Mouse (Mus musculus): ENCODE results near the gene Olfr552. TPM values are rescaled to one million over a fixed set of nuclear protein-coding genes. Genes with fewer than 3 reads are reported as not detected.

Gene Olfr552
- not detected in 2 replicates for polyA plus RNA-seq (2015; fragmentation: Nextera tagmentation; extraction: Ambion mirVana)

DNA sequence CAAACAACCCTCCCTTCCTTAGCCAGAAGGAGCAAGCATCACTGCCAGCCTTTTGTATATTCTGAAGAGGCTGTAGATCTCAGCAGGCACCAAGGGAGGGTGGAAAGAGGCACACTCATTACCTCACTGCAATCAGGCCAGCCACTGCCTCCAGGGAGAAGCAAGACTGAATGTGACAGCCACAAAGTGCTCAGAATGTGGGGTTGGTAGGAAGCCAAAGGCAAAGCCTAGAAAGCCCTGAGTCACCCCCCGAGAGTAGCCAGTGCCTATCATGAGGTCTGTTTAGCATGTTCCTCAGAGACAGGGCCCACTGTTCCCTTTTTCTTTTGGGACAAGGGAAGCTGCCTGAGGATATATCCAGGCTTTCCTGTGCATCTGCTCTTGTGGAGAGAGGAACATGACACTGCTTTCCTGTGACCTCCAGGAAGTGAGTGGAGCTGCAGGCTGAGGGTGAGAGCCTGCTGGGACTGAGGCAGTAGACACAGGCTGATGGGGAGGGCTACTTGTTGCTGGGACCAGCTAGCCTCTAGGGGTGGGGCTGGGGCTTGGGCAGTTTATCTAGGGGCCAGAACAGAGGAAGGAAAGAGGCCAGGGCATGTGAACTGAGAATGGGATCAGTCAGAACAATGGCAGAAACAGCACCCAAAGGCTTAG, at the start of gene Olfr552:
Olfr552 (plus strand) TSS at position 393 of the 654 bp plus-strand sequence.
- no peak for ATAC-seq (replicated peaks; ENCODE audit: low FRiP score)
- no peaks in the 10 kb centered on the region for H3K9me3 ChIP-seq (replicated peaks)
- no peak within 1 kb of the TSS for H3K4me3 ChIP-seq (replicated peaks)
- H3K36me3 ChIP-seq = no peaks in the 10 kb centered on the region
- no peaks in the 10 kb centered on the region for H3K4me1 ChIP-seq
- WGBS = 79% methylated on average over 1 of the region's 1 CpGs
- H3K27me3 ChIP-seq = no peaks in the 10 kb centered on the region
- no peak within 1 kb of the TSS for H3K27ac ChIP-seq
- H3K9ac ChIP-seq = no peak within 1 kb of the TSS
- H3K4me2 ChIP-seq = no peak within 1 kb of the TSS

DNA sequence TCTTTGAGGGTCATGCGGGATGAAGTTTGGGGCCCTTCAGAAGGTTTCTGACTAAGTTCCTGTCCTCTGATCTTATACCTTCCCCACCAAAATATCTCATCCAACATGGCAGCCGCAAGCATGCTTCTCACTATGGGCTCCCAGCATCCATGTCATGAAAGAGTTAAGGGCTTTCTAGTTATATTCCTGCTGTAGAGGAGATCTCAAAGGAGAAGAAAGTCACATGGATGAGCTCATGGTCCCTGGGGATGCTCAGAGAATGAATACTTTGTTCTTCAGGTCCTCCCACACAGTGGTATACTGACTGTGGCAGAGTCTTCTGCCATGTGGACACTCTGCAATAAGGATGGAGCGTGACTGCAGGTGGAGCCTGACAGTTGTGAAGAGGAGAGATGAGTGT, 48.0 kb upstream of the Olfr552 start, which contains the start of gene Olfr549:
Olfr549 (plus strand) TSS at position 301 of the 400 bp plus-strand sequence.
- Histone ChIP-seq H3K27me3 (no peaks in the 10 kb centered on the region), H3K27ac (no peak within 1 kb of the TSS), H3K9ac (no peak within 1 kb of the TSS), H3K9me3 (replicated peaks) (no peaks in the 10 kb centered on the region), H3K36me3 (no peaks in the 10 kb centered on the region), H3K4me3 (replicated peaks) (no peak within 1 kb of the TSS), H3K4me1 (no peaks in the 10 kb centered on the region), H3K4me2 (no peak within 1 kb of the TSS)
- ATAC-seq (replicated peaks; ENCODE audit: low FRiP score) = no peak
- WGBS = 92% methylated on average over 3 of the region's 3 CpGs

DNA sequence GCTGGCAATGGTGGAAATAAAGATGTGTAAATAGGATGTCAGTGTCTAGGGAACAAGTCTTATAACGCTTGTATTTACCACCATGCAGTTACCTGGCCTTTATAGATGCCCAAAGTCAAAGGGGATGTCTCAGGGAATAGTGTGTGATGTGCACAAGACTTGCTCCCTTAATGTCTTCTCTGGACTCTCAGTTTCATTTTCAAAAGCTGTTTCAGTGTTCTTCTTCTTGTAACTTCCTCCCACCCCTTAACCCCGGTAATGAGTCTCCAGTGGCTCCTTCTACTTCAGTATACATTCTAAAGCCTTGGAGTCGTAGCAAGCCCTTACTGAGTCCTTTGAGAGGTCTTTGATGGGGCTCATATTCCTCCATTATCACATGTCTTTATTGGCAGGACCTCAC, 44.3 kb upstream of the Olfr552 start:
- no peaks in the 10 kb centered on the region for H3K27me3 ChIP-seq
- no peak for ATAC-seq (replicated peaks; ENCODE audit: low FRiP score)
- 77% methylated on average over 3 of the region's 3 CpGs for WGBS
- H3K27ac ChIP-seq = no peak overlapping the region
- no peaks in the 10 kb centered on the region for H3K9me3 ChIP-seq (replicated peaks)
- H3K4me3 ChIP-seq (replicated peaks) = no peak overlapping the region
- no peak overlapping the region for H3K4me2 ChIP-seq
- no peaks in the 10 kb centered on the region for H3K4me1 ChIP-seq
- no peak overlapping the region for H3K9ac ChIP-seq
- H3K36me3 ChIP-seq = no peaks in the 10 kb centered on the region

DNA sequence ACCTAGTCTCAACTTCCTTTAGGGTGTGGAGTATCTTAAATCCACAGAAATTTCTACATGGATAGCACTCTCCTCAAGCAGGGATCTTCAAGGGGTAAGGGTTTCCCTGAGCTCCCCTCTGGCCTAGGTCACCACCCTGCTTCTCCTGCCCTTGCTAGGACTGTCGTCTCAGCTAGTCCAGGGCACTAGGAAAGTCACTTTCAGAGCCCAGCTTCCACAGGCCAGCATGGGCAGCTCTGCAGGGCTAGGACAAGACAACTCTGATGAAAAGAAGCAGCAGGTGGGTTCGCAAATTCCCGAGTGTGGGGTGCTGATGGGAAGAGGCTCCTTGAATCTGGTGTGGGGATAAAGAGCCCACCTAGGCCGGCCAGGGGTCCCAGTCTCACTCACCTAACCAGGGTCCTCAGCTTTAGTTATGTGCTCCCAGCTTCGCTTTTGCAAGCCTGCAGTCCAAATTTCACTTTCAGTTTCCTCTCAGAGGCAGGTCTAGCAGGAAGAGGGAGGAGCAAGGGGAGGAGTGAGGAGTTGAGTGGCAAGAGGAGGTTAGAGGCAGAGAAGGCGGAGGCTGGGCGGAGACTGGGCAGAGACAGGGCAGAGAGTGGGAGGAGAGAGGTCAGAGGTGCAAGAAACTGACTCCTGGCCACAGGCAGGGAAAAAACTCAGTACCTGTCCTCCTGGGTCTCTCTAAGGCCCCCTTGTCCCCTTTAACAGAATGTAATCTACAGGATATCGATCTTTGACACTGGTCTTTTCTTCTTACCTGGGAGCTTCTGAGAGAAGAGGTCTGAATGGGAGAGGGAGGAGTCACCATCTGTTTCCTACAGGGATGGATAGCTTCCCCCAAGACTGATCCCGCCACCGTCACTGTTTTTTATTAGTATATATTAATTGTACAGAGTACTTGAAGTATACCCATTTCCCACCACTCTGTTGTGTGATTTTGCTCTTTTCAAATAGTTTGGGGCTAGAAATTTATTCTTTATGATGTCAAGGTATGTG, 32.3 kb upstream of the Olfr552 start, which contains the start of gene Trim21:
Trim21 (minus strand) TSS at position 488 of the 999 bp plus-strand sequence.
- 11% methylated on average over 10 of the region's 10 CpGs for WGBS
- peak within 1 kb of the TSS; percentile 68 for H3K4me2 ChIP-seq
- H3K4me1 ChIP-seq = peaks cover 7% of the 10 kb centered on the region
- H3K27me3 ChIP-seq = no peaks in the 10 kb centered on the region
- H3K4me3 ChIP-seq (replicated peaks) = peak within 1 kb of the TSS; percentile 60
- no peaks in the 10 kb centered on the region for H3K9me3 ChIP-seq (replicated peaks)
- H3K9ac ChIP-seq = peak within 1 kb of the TSS; percentile 53
- no peaks in the 10 kb centered on the region for H3K36me3 ChIP-seq
- ATAC-seq (replicated peaks; ENCODE audit: low FRiP score) = peak; percentile 100
- no peak within 1 kb of the TSS for H3K27ac ChIP-seq

DNA sequence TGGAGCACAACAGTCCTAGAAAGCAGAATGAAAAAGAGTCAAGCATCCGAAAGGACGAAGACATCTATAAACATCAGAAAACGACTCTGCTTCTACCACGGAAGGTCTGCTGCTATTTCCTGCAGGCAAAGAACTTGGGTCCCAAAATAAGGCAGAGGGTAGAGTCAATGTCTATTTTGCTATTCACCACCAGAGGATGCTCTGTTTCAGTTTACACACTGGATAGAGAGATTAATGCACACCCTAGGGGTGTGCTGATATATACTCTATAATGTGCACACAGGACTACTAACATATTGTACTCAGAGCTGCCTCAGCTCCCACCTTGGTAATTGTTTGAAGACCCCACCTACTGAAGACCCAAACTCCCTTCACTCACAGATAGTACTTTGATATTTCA, 31.4 kb upstream of the Olfr552 start:
- Histone ChIP-seq H3K27me3 (no peaks in the 10 kb centered on the region), H3K4me3 (replicated peaks) (no peak overlapping the region), H3K27ac (no peak overlapping the region), H3K9me3 (replicated peaks) (no peaks in the 10 kb centered on the region), H3K36me3 (no peaks in the 10 kb centered on the region), H3K4me2 (no peak overlapping the region), H3K4me1 (peaks cover 7% of the 10 kb centered on the region), H3K9ac (no peak overlapping the region)
- no peak for ATAC-seq (replicated peaks; ENCODE audit: low FRiP score)
- 92% methylated on average over 4 of the region's 4 CpGs for WGBS

DNA sequence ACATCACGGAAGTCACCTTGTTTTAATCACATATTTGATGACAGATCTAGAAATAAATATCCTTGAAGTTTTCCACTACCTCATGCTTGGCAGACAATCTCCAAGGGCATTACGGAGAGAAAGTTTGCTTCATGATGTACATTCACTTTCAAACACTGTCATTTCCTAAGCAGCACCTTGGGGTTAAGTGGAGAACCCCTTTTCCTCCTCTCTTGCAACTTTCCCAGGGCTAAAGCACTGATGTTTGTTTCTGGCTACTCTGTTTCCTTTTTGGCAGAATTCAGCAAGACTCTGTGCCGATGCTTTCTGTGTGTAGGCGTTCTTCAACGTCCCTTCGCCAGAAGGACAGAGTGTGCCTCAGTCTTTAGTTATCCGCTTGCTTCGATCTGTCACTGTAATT, 26.4 kb upstream of the Olfr552 start, which contains the start of gene Olfr550:
Olfr550 (plus strand) TSS at position 301 of the 400 bp plus-strand sequence.
- 94% methylated on average over 8 of the region's 8 CpGs for WGBS

DNA sequence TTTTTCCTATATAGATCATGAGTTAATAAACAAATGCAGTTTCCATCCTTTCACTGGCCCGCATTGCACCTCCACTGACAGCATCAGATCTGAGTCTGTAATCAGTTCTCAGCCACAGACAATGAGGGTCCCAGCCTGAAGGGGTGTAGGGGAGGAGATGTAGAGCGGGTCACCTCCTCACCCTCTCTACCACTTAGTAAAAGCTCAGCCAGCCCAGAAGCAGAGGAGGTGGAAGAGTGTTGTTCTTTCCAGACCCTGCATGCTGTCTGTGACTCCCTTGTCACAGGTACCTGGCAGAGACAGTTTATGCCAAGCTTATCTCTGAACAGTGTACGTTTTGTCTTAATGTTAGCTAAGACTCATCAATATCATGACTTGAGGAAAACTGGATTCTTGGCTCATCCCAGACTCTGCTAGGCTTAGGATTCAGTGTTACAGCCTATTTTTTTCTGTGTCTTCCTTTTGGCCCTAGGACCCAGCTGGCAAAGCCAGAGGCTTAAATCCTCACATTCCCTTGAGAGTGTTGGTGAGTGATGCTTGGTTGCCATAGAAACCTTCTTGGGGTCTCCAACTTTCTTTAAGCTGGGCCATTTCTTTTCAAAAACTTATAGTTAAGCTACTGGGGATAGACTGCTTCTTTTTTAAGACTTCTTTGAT, 24.3 kb upstream of the Olfr552 start:
- no peaks in the 10 kb centered on the region for H3K36me3 ChIP-seq
- no peaks in the 10 kb centered on the region for H3K9me3 ChIP-seq (replicated peaks)
- no peak for ATAC-seq (replicated peaks; ENCODE audit: low FRiP score)
- no peak overlapping the region for H3K4me3 ChIP-seq (replicated peaks)
- H3K4me1 ChIP-seq = no peaks in the 10 kb centered on the region
- no peak overlapping the region for H3K9ac ChIP-seq
- no peak overlapping the region for H3K4me2 ChIP-seq
- no peaks in the 10 kb centered on the region for H3K27me3 ChIP-seq
- WGBS = 85% methylated on average over 3 of the region's 3 CpGs
- no peak overlapping the region for H3K27ac ChIP-seq

More for the DNA sequence above, 26.4 kb upstream of the Olfr552 start, which contains the start of gene Olfr550:
- H3K27ac ChIP-seq = no peak within 1 kb of the TSS
- H3K36me3 ChIP-seq = no peaks in the 10 kb centered on the region
- H3K9ac ChIP-seq = no peak within 1 kb of the TSS
- no peak within 1 kb of the TSS for H3K4me3 ChIP-seq (replicated peaks)
- no peak for ATAC-seq (replicated peaks; ENCODE audit: low FRiP score)
- no peaks in the 10 kb centered on the region for H3K27me3 ChIP-seq
- no peaks in the 10 kb centered on the region for H3K9me3 ChIP-seq (replicated peaks)
- H3K4me1 ChIP-seq = no peaks in the 10 kb centered on the region
- H3K4me2 ChIP-seq = no peak within 1 kb of the TSS

DNA sequence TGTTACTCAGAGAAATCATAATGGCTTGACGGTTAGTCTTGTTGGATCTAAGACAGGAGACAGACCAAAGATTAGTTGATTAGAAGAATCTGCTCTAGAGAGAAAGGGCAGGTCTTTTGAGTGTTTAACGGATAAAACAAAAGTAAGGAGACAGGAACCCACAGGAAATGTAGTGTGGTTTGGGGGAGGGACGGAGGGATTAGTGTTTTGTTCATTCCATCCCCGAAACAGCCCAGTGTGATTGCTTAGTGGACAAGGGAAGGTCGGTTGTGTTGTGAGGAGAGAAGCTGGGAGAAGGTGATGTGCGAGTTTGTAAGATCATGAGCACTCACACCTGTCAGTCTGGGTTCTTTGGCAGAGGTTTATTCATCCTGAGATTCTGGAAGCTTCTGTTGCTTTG, 21.6 kb upstream of the Olfr552 start:
- H3K4me2 ChIP-seq = no peak overlapping the region
- H3K4me1 ChIP-seq = no peaks in the 10 kb centered on the region
- H3K27me3 ChIP-seq = no peaks in the 10 kb centered on the region
- H3K9me3 ChIP-seq (replicated peaks) = no peaks in the 10 kb centered on the region
- H3K9ac ChIP-seq = no peak overlapping the region
- H3K27ac ChIP-seq = no peak overlapping the region
- no peak for ATAC-seq (replicated peaks; ENCODE audit: low FRiP score)
- no peak overlapping the region for H3K4me3 ChIP-seq (replicated peaks)
- no peaks in the 10 kb centered on the region for H3K36me3 ChIP-seq
- WGBS = 77% methylated on average over 6 of the region's 6 CpGs

DNA sequence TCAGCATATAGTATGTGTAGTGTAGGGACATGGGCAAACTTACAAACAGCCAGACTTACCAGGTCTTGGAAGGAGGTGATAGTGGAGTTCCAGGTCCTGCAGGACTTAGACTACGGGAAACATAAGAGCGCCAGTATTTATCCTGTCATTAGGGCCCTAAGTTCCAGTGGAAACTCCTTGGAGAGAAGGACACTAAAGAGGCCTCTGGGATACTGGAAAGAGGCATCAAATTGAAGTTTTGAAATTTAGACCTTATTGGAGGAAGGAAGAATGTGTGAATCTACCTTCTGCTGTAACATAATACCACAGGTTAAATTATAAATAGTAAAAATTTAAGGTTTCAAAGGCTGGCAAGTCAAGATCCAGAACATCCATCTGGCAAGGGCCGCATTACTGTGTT, 5.8 kb upstream of the Olfr552 start, which contains the start of gene Olfr551:
Olfr551 (minus strand) TSS at position 101 of the 400 bp plus-strand sequence.
- no peak within 1 kb of the TSS for H3K9ac ChIP-seq
- H3K36me3 ChIP-seq = no peaks in the 10 kb centered on the region
- no peak within 1 kb of the TSS for H3K4me2 ChIP-seq
- no peak for ATAC-seq (replicated peaks; ENCODE audit: low FRiP score)
- H3K4me3 ChIP-seq (replicated peaks) = no peak within 1 kb of the TSS
- H3K27me3 ChIP-seq = no peaks in the 10 kb centered on the region
- H3K4me1 ChIP-seq = no peaks in the 10 kb centered on the region
- H3K27ac ChIP-seq = no peak within 1 kb of the TSS
- no peaks in the 10 kb centered on the region for H3K9me3 ChIP-seq (replicated peaks)
- 95% methylated on average over 3 of the region's 3 CpGs for WGBS

DNA sequence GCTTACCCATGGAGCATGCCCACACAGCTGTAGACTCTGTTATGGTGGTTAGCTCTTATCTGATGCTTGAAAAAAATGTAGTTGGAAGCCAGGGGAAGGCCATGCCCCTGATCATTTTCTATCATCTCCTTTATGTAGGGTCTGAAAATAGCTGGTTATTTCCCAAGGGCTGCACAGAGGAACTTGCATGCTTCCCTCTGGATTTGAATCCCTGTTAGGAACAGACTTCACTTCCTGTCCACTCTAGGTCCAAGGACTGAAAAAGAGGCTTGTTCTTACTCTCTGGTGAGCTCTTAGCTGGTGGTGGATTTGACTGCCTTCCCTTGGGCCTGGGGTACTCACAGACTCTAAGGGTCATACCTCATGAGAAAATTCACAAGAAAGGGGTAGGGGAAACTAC, 20.5 kb downstream of the Olfr552 start, which contains the start of gene Olfr553:
Olfr553 (minus strand) TSS at position 101 of the 400 bp plus-strand sequence.
- Histone ChIP-seq H3K4me3 (replicated peaks) (no peak within 1 kb of the TSS), H3K4me2 (no peak within 1 kb of the TSS), H3K9ac (no peak within 1 kb of the TSS), H3K9me3 (replicated peaks) (no peaks in the 10 kb centered on the region), H3K4me1 (no peaks in the 10 kb centered on the region), H3K27me3 (no peaks in the 10 kb centered on the region), H3K27ac (no peak within 1 kb of the TSS), H3K36me3 (no peaks in the 10 kb centered on the region)
- no peak for ATAC-seq (replicated peaks; ENCODE audit: low FRiP score)

DNA sequence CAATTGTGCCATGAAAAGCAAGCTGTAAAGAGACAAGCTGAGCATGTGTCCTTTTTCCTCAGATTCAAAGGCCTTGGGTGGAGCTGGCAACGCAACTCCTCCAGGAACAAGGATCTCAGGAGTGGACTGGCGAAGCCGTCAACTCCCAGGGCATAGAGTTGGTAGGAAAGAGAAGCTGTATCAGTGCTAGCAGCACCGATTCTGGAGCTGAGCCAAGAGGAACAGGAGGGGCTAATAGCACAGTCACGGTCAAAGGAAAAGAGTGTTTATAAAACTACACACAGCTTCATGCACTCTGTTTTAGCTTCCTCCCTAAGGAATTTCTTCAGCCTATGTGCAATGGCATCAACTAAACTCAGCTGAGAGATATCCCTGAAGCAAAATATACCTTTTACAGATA, 22.0 kb downstream of the Olfr552 start:
- no peak for ATAC-seq (replicated peaks; ENCODE audit: low FRiP score)
- Histone ChIP-seq H3K9me3 (replicated peaks) (no peaks in the 10 kb centered on the region), H3K4me3 (replicated peaks) (no peak overlapping the region), H3K4me2 (no peak overlapping the region), H3K27me3 (no peaks in the 10 kb centered on the region), H3K9ac (no peak overlapping the region), H3K36me3 (no peaks in the 10 kb centered on the region), H3K27ac (no peak overlapping the region), H3K4me1 (no peaks in the 10 kb centered on the region)
- 68% methylated on average over 5 of the region's 5 CpGs for WGBS
